Mouse (Mus musculus) small intestine, adult 2 months (tissue): ENCODE data around the gene Mier1. TPM values are rescaled to one million over a fixed set of nuclear protein-coding genes. Genes with fewer than 3 reads are reported as not detected.
"Not testable (repeated sequence)": the region's sequence is repeated elsewhere in the genome, so short reads cannot be mapped to it uniquely, and the experiment has no call there.

Experiments used
- H3K27ac ChIP-seq: fragments of 200-500 bp; 2 replicates; pipeline ENCODE4 v1.5.1; 2012; ENCODE audit warnings: low read depth, low read length, control low read depth, inconsistent platforms; ENCODE audit not compliant: insufficient read depth
- H3K27me3 ChIP-seq: fragments of 200-500 bp; 2 replicates; pipeline ENCODE4 v1.6.1; 2012; ENCODE audit warnings: mild to moderate bottlenecking, moderate library complexity, low read length, inconsistent platforms; ENCODE audit not compliant: control insufficient read depth, insufficient read depth
- H3K36me3 ChIP-seq: fragments of 200-500 bp; 2 replicates; pipeline ENCODE4 v1.6.1; 2012; ENCODE audit warnings: mild to moderate bottlenecking, low read length, control low read depth, inconsistent platforms; ENCODE audit not compliant: control insufficient read depth, insufficient read depth
- H3K4me1 ChIP-seq: fragments of 200-500 bp; 2 replicates; pipeline ENCODE4 v1.6.1; 2012; ENCODE audit warnings: low read length, inconsistent platforms, mixed read lengths; ENCODE audit not compliant: control insufficient read depth, insufficient read depth, insufficient read length
- H3K4me3 ChIP-seq: fragments of 200-500 bp; 2 replicates; pipeline ENCODE4 v1.5.1; 2012; ENCODE audit warnings: low read depth, mild to moderate bottlenecking, control low read depth, inconsistent platforms, low read length, moderate library complexity
- CTCF ChIP-seq: fragments of 200-500 bp; IDR thresholded peaks from 2 replicates; pipeline ENCODE4 v1.5.1; 2012; ENCODE audit warnings: low read depth, mild to moderate bottlenecking, control low read depth, inconsistent platforms, low read length, moderate library complexity, mixed read lengths; ENCODE audit not compliant: insufficient replicate concordance, insufficient read length; ENCODE audit errors: extremely low read depth
- POLR2A ChIP-seq: fragments of 200-500 bp; IDR thresholded peaks from 2 replicates; pipeline ENCODE4 v1.6.1; 2012; ENCODE audit warnings: low read depth, mild to moderate bottlenecking, control low read depth, inconsistent platforms, low read length, moderate library complexity
- WGBS: fragments of 180-500 bp; shearing (Covaris S2); methylation state at CpG from one replicate; pipeline ENCODE4 v1.1.7; 2018; 5-methylcytosine and 5-hydroxymethylcytosine counted together
- polyA plus RNA-seq: library from polyadenylated mRNA; depleted of rRNA; stranded (reverse); fragments of >200 nt; gene quantifications from 2 replicates; pipeline ENCODE4 v1.2.3, GENCODE M21; 2012

Mier1 gene
- polyA plus RNA-seq, 1 experiment, result 6.2 TPM

GRCm38 (mm10) chr4:103120874-103121389, 6.7 kb downstream of the Mier1 start:
- H3K4me3 ChIP-seq, result no peak overlapping the region
- H3K27ac ChIP-seq, result no peak overlapping the region
- TF ChIP-seq POLR2A (no peak), CTCF (no peak)
- peaks cover 11% of the 10 kb centered on the region; the same call in 1 of the 2 replicates for H3K4me1 ChIP-seq
- no peaks in the 10 kb centered on the region for H3K27me3 ChIP-seq
- WGBS, result 40% methylated on average over 9 of the region's 9 CpGs
- peaks cover 2% of the 10 kb centered on the region; the same call in 1 of the 2 replicates for H3K36me3 ChIP-seq

DNA sequence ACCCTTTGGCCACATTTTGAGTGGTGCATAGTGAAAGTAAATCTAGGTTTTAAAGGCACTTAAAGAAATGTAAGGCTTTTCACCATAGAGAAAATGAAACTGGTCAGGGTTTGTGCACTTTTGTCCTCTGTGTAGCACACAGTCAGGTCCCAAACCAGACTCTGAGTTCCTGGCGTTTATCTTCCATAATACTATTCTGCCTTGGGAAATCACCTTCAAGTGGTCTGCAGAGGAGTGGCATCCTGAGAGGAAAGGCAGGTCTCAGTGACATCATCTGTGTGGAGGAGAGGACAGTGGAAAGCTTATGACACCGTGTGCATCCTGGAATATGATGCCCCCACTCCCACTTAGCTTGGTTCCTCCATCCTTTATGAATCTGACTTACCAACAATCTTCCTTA, 8.9 kb downstream of the Mier1 start:
- Histone ChIP-seq H3K27ac (peak overlapping the region; percentile 58; the same call in 1 of the 2 replicates), H3K4me3 (peak overlapping the region; percentile 7; the same call in 1 of the 2 replicates)
- WGBS, result 24% methylated on average over 2 of the region's 2 CpGs

GRCm38 (mm10) chr4:103123606-103124005, 9.4 kb downstream of the Mier1 start:
- no peaks in the 10 kb centered on the region for H3K27me3 ChIP-seq
- H3K4me3 ChIP-seq, result no peak overlapping the region
- peaks cover 2% of the 10 kb centered on the region; the same call in 1 of the 2 replicates for H3K36me3 ChIP-seq
- H3K4me1 ChIP-seq, result peaks cover 13% of the 10 kb centered on the region; the same call in 1 of the 2 replicates
- TF ChIP-seq CTCF (no peak), POLR2A (no peak)
- no peak overlapping the region for H3K27ac ChIP-seq

More for the DNA sequence above, 8.9 kb downstream of the Mier1 start:
- Histone ChIP-seq H3K36me3 (peaks cover 2% of the 10 kb centered on the region; the same call in 1 of the 2 replicates), H3K4me1 (peaks cover 13% of the 10 kb centered on the region; the same call in 1 of the 2 replicates), H3K27me3 (no peaks in the 10 kb centered on the region)
- TF ChIP-seq POLR2A, result no peak
- no peak for TF ChIP-seq CTCF

- Histone ChIP-seq H3K27ac (no peak overlapping the region), H3K4me3 (no peak overlapping the region)
- TF ChIP-seq POLR2A, result no peak
- TF ChIP-seq CTCF, result no peak
These were observed 12.3 kb downstream of the Mier1 start for GRCm38 (mm10) chr4:103126533-103126932.

DNA sequence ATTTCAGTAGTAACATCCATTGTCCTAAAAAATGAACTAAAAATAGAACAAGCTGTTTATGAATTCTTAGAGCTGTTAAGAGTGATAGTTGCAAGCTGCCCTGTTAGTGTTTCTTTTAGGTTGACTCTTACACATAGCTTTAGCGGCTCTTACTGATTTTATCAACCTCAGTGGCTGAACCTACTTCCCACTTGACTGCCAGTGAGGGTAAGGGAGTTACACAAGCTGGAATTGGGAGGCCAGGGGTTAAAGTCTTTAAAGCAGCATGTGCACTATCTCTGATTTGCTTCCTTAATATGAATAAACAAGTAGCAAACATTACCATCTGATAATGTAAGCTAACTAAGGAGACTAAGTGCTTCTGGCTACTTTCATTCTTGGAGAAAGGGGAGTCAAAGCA, 22.8 kb downstream of the Mier1 start:
- Histone ChIP-seq H3K36me3 (peaks cover 34% of the 10 kb centered on the region), H3K4me1 (no peaks in the 10 kb centered on the region), H3K4me3 (no peak overlapping the region), H3K27me3 (no peaks in the 10 kb centered on the region), H3K27ac (no peak overlapping the region)
- WGBS, result 21% methylated on average over 1 of the region's 1 CpGs
- no peak for TF ChIP-seq POLR2A
- TF ChIP-seq CTCF, result no peak

More at GRCm38 (mm10) chr4:103126533-103126932, 12.3 kb downstream of the Mier1 start:
- Histone ChIP-seq H3K36me3 (peaks cover 7% of the 10 kb centered on the region), H3K27me3 (no peaks in the 10 kb centered on the region), H3K4me1 (peaks cover 9% of the 10 kb centered on the region; the same call in 1 of the 2 replicates)
- WGBS, result 17% methylated on average over 4 of the region's 4 CpGs

DNA sequence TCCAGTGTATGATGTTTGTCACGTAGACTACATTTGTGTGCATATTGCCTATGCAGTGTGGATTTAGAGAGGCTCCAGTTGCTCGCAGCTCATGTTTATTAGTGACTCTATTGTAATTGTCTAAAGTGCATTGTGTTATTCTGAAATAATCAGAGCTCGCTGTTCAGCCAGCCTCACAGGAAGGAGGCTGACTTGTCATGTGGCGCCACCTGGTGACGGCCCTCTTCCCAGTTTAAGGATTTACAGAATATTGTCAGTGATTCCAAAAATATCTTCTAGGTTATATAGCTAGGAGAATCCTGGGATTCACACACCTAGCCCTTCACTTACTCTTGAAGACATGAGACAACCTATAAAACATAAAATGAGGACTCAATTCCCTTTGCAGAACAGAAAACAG, 32.1 kb downstream of the Mier1 start:
- H3K4me3 ChIP-seq, result no peak overlapping the region
- no peaks in the 10 kb centered on the region for H3K27me3 ChIP-seq
- no peaks in the 10 kb centered on the region for H3K4me1 ChIP-seq
- TF ChIP-seq POLR2A, result no peak
- TF ChIP-seq CTCF, result peak; percentile 93
- H3K27ac ChIP-seq, result no peak overlapping the region
- peaks cover 60% of the 10 kb centered on the region for H3K36me3 ChIP-seq
- WGBS, result 33% methylated on average over 5 of the region's 5 CpGs

DNA sequence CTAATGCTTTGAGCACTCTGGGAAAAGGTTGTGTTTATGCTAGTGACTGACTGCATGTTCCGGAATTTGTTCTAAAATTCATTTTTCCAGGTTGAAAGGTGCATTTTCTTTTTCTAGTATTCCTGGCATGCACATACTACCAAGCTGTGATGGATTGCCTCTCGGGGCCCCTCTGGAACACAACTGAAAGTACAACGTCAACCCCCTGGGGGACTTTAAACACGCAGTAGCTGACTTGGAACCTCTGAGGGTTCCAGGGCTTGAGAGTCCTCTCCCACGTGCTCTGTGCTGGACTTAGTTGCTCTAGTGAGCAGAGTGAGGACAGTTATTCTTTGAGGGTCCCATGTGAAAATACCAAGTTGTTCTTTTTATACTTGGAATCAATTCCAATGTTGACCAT, 37.8 kb downstream of the Mier1 start:
- Histone ChIP-seq H3K27me3 (no peaks in the 10 kb centered on the region), H3K27ac (no peak overlapping the region), H3K4me3 (no peak overlapping the region), H3K4me1 (no peaks in the 10 kb centered on the region), H3K36me3 (peaks cover 69% of the 10 kb centered on the region)
- TF ChIP-seq POLR2A, result no peak
- TF ChIP-seq CTCF, result no peak
- 89% methylated on average over 5 of the region's 5 CpGs for WGBS

- no peaks in the 10 kb centered on the region for H3K27me3 ChIP-seq
- WGBS, result 93% methylated on average over 4 of the region's 4 CpGs
- H3K4me1 ChIP-seq, result no peaks in the 10 kb centered on the region
- H3K4me3 ChIP-seq, result no peak overlapping the region
- no peak overlapping the region for H3K27ac ChIP-seq
- TF ChIP-seq CTCF (no peak), POLR2A (no peak)
- peaks cover 59% of the 10 kb centered on the region for H3K36me3 ChIP-seq
These were observed 44.6 kb downstream of the Mier1 start for GRCm38 (mm10) chr4:103158781-103159180.

DNA sequence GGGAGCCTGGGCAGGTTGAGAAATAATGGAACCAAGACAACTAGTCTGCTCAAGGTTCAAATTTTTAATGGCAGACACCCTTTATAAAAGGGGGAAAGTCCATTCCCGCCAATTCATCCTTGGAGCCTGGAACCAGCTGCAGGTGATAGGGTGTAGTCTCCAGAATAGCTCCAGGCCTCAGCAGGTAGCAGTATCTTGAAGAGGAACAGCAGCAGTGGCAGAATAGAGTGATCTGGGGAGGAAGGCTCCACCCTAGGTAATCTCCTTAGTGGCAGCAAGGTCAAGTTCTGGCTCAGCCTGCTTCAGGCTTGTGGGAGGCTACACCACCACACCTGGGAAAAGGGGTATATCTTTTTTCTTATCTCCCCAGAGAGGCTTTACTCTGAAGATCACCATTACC, 52.0 kb downstream of the Mier1 start:
- not testable (repeated sequence) for H3K4me3 ChIP-seq, H3K4me1 ChIP-seq, H3K27me3 ChIP-seq, H3K27ac ChIP-seq
- H3K36me3 ChIP-seq, result peaks cover 27% of the 10 kb centered on the region
- WGBS, result 47% methylated on average over 1 of the region's 1 CpGs
